Mouse (Mus musculus) liver, adult 2 months (tissue): ENCODE data around the gene Mpp6.

Source experiments
- CTCF ChIP-seq: fragments of 200-500 bp; IDR thresholded peaks from 2 replicates; pipeline ENCODE4 v1.5.1; 2011; ENCODE audit warnings: low read depth, low read length, control low read depth
- POLR2A ChIP-seq: fragments of 200-500 bp; IDR thresholded peaks from 2 replicates; pipeline ENCODE4 v1.6.1; 2011; ENCODE audit warnings: low read length, control low read depth; ENCODE audit not compliant: insufficient read depth; ENCODE audit errors: extremely low read depth

DNA sequence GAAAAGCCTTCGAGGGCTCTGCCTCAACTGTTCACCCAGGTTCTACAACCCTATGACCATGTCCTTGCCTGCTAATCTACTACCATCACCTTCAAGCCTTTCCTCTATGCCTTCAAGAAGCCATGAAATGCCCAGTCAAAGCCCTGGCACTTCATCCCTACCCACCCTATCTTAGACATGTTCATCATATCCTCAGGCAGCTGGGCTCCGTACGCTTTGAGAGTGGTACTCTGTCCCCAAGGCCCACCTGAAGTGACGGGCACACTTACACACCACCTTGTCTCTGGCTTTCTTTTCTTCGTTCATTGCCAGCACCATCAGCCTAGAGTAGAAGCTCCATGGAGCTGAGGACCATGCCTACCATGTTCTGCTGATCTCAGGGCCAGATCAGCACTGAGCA, 121.2 kb downstream of the Mpp6 start:
- no peak for TF ChIP-seq CTCF
- TF ChIP-seq POLR2A, result no peak
